Mouse (Mus musculus) gastrocnemius, adult 18-20 months (tissue): ENCODE results near the gene Fhad1. TPM values are rescaled to one million over a fixed set of nuclear protein-coding genes. Genes with fewer than 3 reads are reported as not detected.

Experiments
- DNase-seq: peaks from one replicate; pipeline ENCODE4 v3.0.0; 2021; ENCODE audit warnings: low spot score
- total RNA-seq, 2 experiments: library from RNA; stranded (reverse); gene quantifications; 2 replicates each; pipeline ENCODE4 v1.2.3; 2021

Gene Fhad1
- total RNA-seq, 2 experiments from 2014 or later: not detected

- no peak for DNase-seq
Observed at GRCm38 (mm10) chr4:141886385-141886968, 128.4 kb downstream of the Fhad1 start.

GRCm38 (mm10) chr4:141885451-141885850 lies 129.4 kb downstream of the Fhad1 start:
- DNase-seq: no peak

- no peak for DNase-seq
Observed at GRCm38 (mm10) chr4:141882858-141883257, 132.0 kb downstream of the Fhad1 start.

GRCm38 (mm10) chr4:141881950-141882349 lies 132.9 kb downstream of the Fhad1 start:
- no peak for DNase-seq

- no peak for DNase-seq
Observed at GRCm38 (mm10) chr4:141881289-141881914, 133.5 kb downstream of the Fhad1 start.

DNA sequence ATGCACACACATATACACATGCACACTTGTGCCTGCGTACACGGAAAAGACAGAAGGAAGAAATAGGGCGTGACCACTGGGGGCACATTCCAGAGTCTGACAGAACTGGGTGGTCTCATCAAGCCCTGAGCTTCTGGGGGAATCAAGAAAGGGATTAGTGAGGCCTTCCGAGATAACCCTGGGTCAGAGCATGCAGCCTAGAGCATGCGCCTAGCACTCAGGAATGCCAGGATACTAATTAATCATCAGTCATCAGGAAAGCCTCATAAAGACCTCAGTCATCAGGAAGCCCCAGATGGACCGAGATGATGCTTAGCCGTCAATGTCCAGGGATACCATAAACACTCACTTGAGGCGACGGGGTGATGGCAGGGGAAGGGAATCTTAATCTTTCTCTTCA lies 135.0 kb downstream of the Fhad1 start:
- no peak for DNase-seq

- no peak for DNase-seq
Observed at GRCm38 (mm10) chr4:141879074-141879473, 135.8 kb downstream of the Fhad1 start.

GRCm38 (mm10) chr4:141878621-141879020 lies 136.3 kb downstream of the Fhad1 start:
- no peak for DNase-seq

DNA sequence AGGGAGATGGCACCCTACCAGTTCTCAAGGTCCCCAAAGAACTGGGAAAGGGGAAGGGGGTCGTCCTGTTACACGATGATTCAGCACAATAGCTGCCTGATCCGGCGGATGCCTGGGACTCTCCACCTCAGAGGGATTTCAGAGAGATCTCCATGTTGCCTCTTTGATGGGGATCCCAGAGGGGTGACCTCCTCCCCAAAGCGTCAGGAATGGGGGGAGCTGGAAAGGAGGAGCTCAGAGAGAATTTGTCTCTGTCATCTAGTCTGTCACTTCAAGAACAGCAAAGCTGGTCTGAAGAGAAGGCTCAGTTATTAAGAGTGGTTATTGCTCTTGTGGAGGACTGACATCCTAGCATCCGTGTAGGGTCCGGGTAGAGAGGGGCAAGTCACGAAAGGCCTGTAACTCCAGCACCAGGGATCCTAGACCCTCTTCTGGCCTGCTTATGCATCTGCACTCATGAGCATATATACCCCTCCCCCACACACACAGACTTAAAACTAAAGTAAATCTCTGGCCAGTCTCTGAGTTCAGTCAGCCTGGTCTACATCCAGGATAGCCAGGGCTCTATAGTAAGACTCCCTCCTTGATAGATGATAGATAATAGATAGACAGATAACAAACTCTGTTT lies 139.3 kb downstream of the Fhad1 start:
- no peak for DNase-seq

DNA sequence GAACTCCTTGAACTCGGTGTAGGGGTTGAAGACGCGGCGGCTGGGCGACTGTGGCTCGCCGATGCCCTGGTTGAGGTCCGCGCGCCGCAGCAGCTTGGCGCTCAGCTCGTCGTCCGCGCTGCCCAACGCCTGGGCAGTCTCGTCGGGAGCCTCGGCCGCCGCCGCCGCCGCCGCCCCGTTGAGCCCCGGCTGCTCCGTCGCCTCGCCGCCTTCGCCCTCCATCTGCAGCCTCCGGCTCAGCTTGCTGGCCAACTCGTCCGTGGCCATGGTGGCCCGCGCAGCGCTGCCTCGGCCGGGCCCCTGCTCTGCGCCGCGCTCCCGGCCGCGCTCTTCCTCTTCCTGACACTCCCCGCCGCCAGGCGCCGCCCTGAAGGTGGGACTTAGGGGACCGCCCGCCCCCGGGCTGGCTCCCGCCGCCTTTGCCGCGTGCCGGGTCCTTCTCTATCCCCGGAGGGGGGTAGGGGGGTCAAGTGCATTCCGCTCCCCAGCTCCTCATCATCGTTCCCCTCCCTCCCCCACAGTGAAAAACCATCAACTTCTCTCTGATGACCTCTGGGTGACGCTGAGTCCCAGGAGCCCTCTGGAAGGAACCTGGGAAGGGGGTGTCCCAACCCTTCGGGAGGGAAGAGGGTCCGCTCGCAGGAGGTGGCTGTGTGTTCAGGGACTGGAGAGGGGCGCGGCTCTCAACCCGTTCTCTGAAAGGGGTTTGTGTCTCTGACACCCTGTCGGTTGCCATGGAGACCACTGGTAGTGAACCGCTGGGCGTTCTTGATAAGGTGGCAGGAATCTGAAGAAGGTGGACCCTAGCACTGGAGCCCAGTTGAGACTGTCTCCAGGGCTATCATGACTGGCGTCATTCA lies 140.1 kb downstream of the Fhad1 start, which contains the start of gene Efhd2:
TSS of gene Efhd2 (minus strand) at position 320 of the 860 bp plus-strand sequence.
- DNase-seq: peak; percentile 70

GRCm38 (mm10) chr4:141874111-141874600 lies 140.7 kb downstream of the Fhad1 start:
- no peak for DNase-seq

GRCm38 (mm10) chr4:141872977-141873376 lies 141.9 kb downstream of the Fhad1 start:
- no peak for DNase-seq

DNA sequence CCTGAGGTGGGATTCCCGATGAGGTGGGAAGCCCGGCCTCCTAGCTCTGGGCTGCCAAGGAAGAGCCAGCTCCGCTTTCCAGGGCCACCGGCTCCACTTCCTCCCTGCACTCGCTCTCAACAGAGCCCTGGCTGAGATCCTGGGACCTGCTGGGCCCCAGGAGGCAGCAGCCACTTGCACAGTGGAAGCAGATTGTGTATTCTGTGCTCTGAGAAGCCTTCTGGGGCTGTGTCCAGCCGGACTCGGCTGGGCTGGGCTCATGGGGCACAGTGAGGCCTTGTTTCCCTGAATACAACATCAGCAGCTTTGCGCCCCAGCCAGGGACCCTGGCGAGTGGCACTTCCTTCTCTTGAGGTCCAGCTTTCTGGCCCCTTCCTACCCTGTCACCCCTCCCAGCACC lies 143.0 kb downstream of the Fhad1 start:
- no peak for DNase-seq

GRCm38 (mm10) chr4:141871333-141871725 lies 143.6 kb downstream of the Fhad1 start:
- no peak for DNase-seq

DNA sequence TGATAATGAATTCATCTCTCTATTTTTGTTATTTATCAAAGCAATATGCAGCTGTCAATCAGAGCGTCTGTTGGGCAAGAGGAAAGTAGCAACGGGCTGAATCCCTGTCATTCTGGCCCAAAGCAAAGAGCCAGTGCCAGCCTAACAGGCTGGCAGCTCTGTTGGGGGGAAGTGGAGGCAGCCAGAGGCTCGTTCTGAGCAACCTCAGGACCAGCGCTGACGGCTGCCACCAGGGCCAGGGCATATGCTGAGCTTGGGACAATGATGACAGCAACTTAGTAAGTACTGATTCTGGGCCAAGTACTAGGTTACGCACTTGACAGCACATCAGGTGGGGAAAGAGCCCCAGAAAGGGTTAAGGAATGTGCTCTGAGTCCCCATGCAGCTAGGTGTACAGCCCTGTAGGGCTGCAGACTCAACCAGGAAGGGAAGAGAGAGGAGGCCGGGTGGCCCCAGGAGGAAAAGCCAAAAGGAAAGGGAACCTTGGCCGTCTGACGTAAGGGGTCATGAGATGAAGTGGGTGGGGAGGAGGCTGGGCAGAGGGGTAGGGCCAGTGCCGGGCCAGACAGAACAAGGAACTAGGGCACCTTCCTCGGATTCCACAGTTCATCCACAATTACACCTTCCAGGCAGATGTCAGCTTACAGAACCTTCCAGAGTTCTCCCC lies 144.1 kb downstream of the Fhad1 start:
- peak; percentile 52 for DNase-seq

- DNase-seq: no peak
Observed at GRCm38 (mm10) chr4:141869436-141870215, 145.3 kb downstream of the Fhad1 start.

DNA sequence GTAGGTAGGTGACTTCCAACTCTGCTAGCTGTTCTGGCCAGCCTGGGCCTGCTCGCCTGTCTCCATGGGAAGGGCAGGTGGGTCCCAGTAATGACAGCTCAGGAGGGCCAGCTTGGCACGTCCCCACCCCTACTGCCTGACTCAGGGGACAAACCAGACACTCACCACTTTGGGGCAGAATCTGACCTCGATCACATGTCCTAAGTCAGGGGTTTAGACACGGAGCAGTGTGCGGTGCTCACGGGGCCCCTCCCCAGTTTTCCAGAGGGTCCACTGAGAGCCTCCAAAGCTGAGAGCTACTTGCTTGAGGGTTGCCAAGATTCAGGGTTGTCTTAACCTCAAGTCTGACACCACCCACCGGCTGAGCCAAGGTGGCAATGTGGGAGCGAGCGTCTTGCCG lies 146.8 kb downstream of the Fhad1 start:
- no peak for DNase-seq

GRCm38 (mm10) chr4:141867498-141867897 lies 147.4 kb downstream of the Fhad1 start:
- no peak for DNase-seq

DNA sequence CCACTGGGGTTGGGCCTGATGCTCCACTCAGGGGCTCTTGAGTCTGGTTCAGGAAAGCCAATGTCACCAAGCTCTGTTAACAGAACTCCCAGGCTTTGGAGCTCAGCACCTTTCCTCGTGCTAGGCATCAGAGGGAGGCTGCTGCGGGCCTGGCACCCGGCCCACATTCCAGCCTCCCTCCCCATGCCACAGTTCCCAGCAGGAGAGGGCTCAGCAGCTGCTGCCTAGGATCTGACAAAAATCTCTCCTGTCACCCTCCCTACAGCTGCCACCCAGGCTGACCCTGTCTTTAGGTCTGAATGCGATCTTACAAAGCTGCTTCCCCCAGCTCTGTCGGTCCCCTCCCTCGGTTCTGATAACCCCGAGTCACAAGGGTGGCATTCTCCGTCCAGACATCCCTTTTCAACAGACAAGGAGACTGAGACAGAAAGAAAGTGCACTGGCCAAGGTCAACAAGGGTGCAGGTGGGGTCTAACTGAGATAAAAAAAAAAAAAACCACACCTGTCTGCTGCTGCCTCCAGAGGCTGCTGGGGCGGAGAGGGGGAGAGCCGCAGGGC lies 147.9 kb downstream of the Fhad1 start:
- DNase-seq: no peak

- DNase-seq: no peak
Observed at GRCm38 (mm10) chr4:141865600-141865999, 149.3 kb downstream of the Fhad1 start.
